Mouse (Mus musculus): ENCODE results near the gene Ripk1. TPM values are rescaled to one million over a fixed set of nuclear protein-coding genes. Genes with fewer than 3 reads are reported as not detected.

Ripk1 gene
- polyA plus RNA-seq, 1 experiment from 2014 or later = 20.3 TPM

DNA sequence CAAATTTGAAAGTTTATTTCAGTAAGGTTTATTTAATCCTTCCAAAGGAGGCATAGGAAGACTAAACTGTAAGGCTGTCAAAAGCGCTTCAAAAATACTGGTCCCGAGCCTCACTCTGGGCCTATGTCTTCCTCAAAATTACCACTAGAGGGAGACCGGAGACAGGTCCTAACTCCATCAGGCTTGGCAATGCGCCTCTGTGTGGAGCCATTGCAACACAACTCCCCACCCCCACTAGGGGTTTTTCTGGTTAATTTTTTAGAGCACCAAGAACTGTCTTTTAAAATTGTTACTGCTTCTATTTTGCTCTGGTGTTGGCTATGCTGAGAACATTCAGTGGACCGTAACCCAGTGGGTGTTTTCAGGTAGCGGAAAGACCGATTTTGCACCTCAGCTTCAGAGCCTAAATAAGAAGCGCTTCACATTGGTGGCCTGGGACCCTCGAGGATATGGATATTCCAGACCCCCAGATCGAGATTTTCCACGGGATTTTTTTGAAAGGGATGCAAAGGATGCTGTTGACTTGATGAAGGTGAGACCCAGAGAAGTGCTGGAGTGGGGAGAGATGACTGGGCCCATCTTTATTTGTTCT is 44.4 kb downstream of the Ripk1 start:
- Histone ChIP-seq H3K27me3 (ENCODE audit: control insufficient read depth, insufficient read depth, low read depth, low read length) (no peaks in the 10 kb centered on the region), H3K9me3 (ENCODE audit: control insufficient read depth, low read length) (no peaks in the 10 kb centered on the region), H3K4me1 (replicated peaks; ENCODE audit: control insufficient read depth, insufficient read depth, low read length) (0 out of 2 replicates have a peak, but pooled peaks cover 2% of the 10 kb centered on the region), H3K9ac (ENCODE audit: low read length) (no peak overlapping the region), H3K27ac (ENCODE audit: low read length) (no peak overlapping the region), H3K4me2 (ENCODE audit: low read depth, low read length) (no peak overlapping the region), H3K4me3 (ENCODE audit: low read length) (no peak overlapping the region), H3K36me3 (ENCODE audit: control insufficient read depth, insufficient read depth, low read length) (peaks cover 4% of the 10 kb centered on the region; the same call in 1 of the 2 replicates)
- ATAC-seq (ENCODE audit: low read depth) = peak; percentile 94
- WGBS = 36% methylated on average over 11 of the region's 11 CpGs

DNA sequence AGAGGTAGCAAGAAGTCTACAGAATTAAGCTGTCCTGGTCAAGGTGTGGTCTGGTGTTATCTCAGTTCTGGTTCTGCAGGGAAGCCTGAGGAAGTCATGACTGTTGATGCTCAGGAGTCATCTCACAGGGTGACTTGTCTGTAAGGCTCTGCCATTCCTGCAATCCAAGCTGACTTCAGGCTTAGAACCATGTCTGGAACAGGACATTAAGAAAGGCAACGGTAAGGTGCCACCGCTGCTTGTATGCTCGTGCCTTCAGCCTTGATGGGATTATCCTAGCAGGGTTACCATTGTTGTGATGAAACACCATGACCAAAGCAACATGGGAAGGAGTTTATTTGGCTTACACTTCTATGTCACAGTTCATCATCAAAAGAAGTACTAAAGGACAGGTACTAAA is 45.4 kb downstream of the Ripk1 start:
- 83% methylated on average over 3 of the region's 3 CpGs for WGBS
- no peak overlapping the region for H3K27ac ChIP-seq (ENCODE audit: low read length)
- H3K4me3 ChIP-seq (ENCODE audit: low read length) = no peak overlapping the region
- H3K36me3 ChIP-seq (ENCODE audit: control insufficient read depth, insufficient read depth, low read length) = peaks cover 4% of the 10 kb centered on the region; the same call in 1 of the 2 replicates
- H3K4me1 ChIP-seq (replicated peaks; ENCODE audit: control insufficient read depth, insufficient read depth, low read length) = 0 out of 2 replicates have a peak, but pooled peaks cover 2% of the 10 kb centered on the region
- no peaks in the 10 kb centered on the region for H3K9me3 ChIP-seq (ENCODE audit: control insufficient read depth, low read length)
- no peaks in the 10 kb centered on the region for H3K27me3 ChIP-seq (ENCODE audit: control insufficient read depth, insufficient read depth, low read depth, low read length)
- no peak overlapping the region for H3K9ac ChIP-seq (ENCODE audit: low read length)
- no peak for ATAC-seq (ENCODE audit: low read depth)
- no peak overlapping the region for H3K4me2 ChIP-seq (ENCODE audit: low read depth, low read length)

DNA sequence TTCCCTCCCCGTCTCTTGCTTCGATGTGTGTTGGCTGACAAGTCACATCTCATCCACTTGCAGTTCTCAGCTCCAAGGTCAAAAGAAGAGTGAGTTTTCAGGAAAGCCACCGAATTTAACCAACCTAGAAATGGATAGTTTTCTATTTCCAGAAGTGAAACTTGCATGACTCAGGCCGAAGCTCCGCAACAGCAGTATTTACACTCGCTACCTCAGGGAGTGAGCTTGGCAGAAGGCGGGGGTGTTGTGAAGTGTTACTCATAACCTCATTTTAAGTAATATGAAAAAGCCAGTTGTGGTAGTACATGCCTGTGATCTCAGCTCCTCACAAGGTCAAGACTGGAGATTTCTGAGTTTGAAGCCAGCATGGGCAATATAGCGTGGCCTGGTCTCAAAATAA is 48.3 kb downstream of the Ripk1 start:
- no peak overlapping the region for H3K27ac ChIP-seq (ENCODE audit: low read length)
- no peak for ATAC-seq (ENCODE audit: low read depth)
- no peak overlapping the region for H3K4me3 ChIP-seq (ENCODE audit: low read length)
- H3K9ac ChIP-seq (ENCODE audit: low read length) = no peak overlapping the region
- no peaks in the 10 kb centered on the region for H3K9me3 ChIP-seq (ENCODE audit: control insufficient read depth, low read length)
- H3K36me3 ChIP-seq (ENCODE audit: control insufficient read depth, insufficient read depth, low read length) = peaks cover 6% of the 10 kb centered on the region; the same call in 1 of the 2 replicates
- no peak overlapping the region for H3K4me2 ChIP-seq (ENCODE audit: low read depth, low read length)
- WGBS = 88% methylated on average over 8 of the region's 8 CpGs
- H3K27me3 ChIP-seq (ENCODE audit: control insufficient read depth, insufficient read depth, low read depth, low read length) = no peaks in the 10 kb centered on the region
- peaks cover 5% of the 10 kb centered on the region for H3K4me1 ChIP-seq (replicated peaks; ENCODE audit: control insufficient read depth, insufficient read depth, low read length)

DNA sequence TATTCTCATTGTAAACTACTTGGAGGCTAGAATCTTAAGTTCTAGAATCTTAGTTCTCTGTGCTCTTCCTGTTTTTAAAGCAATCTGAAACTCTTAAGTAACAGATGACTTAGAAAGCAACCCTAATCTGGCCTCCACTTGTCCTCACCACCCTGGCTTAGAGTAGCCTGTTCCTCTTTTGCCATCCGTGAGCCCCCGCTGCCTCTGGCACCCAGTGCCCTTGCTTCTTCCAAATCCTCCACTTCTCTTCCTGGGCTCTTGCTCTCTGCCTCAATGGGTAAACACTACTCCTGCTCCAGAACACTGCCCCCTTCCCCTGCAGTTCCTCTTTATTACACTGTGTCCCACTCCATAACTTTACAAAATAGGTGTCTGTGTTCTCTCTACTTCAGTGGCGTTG is 49.5 kb downstream of the Ripk1 start:
- Histone ChIP-seq H3K4me3 (ENCODE audit: low read length) (no peak overlapping the region), H3K36me3 (ENCODE audit: control insufficient read depth, insufficient read depth, low read length) (peaks cover 12% of the 10 kb centered on the region), H3K9me3 (ENCODE audit: control insufficient read depth, low read length) (no peaks in the 10 kb centered on the region), H3K9ac (ENCODE audit: low read length) (no peak overlapping the region), H3K27me3 (ENCODE audit: control insufficient read depth, insufficient read depth, low read depth, low read length) (no peaks in the 10 kb centered on the region), H3K4me1 (replicated peaks; ENCODE audit: control insufficient read depth, insufficient read depth, low read length) (peaks cover 4% of the 10 kb centered on the region), H3K27ac (ENCODE audit: low read length) (no peak overlapping the region), H3K4me2 (ENCODE audit: low read depth, low read length) (no peak overlapping the region)
- ATAC-seq (ENCODE audit: low read depth) = no peak
- WGBS = 82% methylated on average over 3 of the region's 3 CpGs

DNA sequence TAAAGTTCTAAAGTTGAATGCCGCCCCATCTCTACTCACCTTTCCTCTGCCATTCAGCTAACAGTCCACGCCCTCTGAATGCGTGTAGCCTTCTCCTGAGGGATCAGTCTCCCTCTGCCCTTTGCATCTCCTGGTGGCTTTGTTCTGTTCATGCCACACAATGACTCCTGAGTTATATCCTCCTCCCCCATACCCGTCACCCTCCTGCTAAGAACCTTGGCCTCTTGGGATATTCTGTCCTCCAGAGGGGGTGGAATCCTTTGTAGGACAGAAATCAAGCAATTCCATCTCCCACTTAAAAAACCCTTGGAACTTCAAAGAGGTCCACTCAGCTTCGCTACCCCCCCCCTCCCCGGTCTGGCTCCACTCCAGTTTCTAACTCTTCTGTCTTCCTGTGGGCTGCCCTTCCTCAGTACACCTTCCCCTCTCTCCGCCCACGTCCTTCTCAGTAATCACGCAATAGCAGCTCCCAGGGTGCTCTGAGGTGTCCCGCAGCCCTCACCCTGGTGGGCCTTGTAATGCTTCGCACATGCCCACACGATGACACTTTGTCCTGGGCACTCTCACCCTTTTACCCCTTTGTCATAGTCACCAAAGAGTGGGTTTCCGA is 51.6 kb downstream of the Ripk1 start:
- Histone ChIP-seq H3K27me3 (ENCODE audit: control insufficient read depth, insufficient read depth, low read depth, low read length) (no peaks in the 10 kb centered on the region), H3K27ac (ENCODE audit: low read length) (peak overlapping the region; percentile 65), H3K4me1 (replicated peaks; ENCODE audit: control insufficient read depth, insufficient read depth, low read length) (peaks cover 3% of the 10 kb centered on the region), H3K4me3 (ENCODE audit: low read length) (no peak overlapping the region), H3K9me3 (ENCODE audit: control insufficient read depth, low read length) (no peaks in the 10 kb centered on the region), H3K4me2 (ENCODE audit: low read depth, low read length) (no peak overlapping the region), H3K9ac (ENCODE audit: low read length) (no peak overlapping the region), H3K36me3 (ENCODE audit: control insufficient read depth, insufficient read depth, low read length) (peaks cover 13% of the 10 kb centered on the region)
- WGBS = 47% methylated on average over 13 of the region's 13 CpGs
- ATAC-seq (ENCODE audit: low read depth) = peak; percentile 74

DNA sequence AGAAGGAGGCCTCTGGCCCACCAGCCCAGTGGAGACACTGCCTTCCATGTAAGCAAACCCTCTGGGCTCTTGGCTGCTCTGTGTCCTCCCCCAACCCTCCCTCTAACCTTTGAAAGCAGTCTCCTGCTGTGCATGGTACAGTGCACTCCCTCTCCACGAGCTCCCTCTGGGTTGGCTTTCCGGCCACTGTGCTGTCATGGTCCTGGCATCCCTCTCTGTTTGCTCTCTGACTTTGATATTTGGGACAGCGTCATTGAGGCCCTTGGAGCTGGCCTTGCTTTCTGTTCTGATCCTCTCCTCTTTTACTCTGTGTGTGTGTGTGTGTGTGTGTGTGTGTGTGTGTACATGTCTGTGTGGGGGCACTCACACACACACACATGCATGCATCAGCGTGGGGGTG is 52.2 kb downstream of the Ripk1 start:
- Histone ChIP-seq H3K4me2 (ENCODE audit: low read depth, low read length) (no peak overlapping the region), H3K9ac (ENCODE audit: low read length) (no peak overlapping the region), H3K27me3 (ENCODE audit: control insufficient read depth, insufficient read depth, low read depth, low read length) (no peaks in the 10 kb centered on the region), H3K36me3 (ENCODE audit: control insufficient read depth, insufficient read depth, low read length) (peaks cover 13% of the 10 kb centered on the region), H3K27ac (ENCODE audit: low read length) (peak overlapping the region; percentile 65), H3K4me3 (ENCODE audit: low read length) (no peak overlapping the region), H3K9me3 (ENCODE audit: control insufficient read depth, low read length) (no peaks in the 10 kb centered on the region), H3K4me1 (replicated peaks; ENCODE audit: control insufficient read depth, insufficient read depth, low read length) (peaks cover 3% of the 10 kb centered on the region)
- peak; percentile 73 for ATAC-seq (ENCODE audit: low read depth)
- 53% methylated on average over 4 of the region's 4 CpGs for WGBS

DNA sequence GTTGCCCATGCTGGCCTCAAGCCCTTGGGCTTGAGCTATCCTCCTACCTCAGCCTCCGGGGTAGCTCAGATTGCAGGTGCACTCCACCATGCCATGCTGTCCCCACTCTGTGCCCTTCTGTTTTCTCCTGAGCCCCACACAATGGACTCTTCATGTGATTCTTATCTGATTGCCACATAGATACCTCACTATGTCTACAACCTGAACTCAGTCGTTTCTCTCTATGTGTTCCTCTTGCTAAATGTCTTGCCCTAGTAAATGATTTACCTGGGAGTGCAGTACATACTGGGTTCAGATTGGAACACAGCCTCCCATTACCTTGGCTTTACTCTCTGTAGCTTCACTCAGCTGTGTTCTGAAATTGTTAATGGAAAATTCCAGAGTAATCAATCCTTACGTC is 52.8 kb downstream of the Ripk1 start:
- no peak overlapping the region for H3K4me2 ChIP-seq (ENCODE audit: low read depth, low read length)
- H3K9ac ChIP-seq (ENCODE audit: low read length) = no peak overlapping the region
- peak; percentile 65 for ATAC-seq (ENCODE audit: low read depth)
- peaks cover 3% of the 10 kb centered on the region for H3K4me1 ChIP-seq (replicated peaks; ENCODE audit: control insufficient read depth, insufficient read depth, low read length)
- H3K36me3 ChIP-seq (ENCODE audit: control insufficient read depth, insufficient read depth, low read length) = peaks cover 13% of the 10 kb centered on the region
- H3K27ac ChIP-seq (ENCODE audit: low read length) = peak overlapping the region; percentile 65
- no peaks in the 10 kb centered on the region for H3K27me3 ChIP-seq (ENCODE audit: control insufficient read depth, insufficient read depth, low read depth, low read length)
- WGBS = 66% methylated on average over 3 of the region's 3 CpGs
- H3K9me3 ChIP-seq (ENCODE audit: control insufficient read depth, low read length) = no peaks in the 10 kb centered on the region
- H3K4me3 ChIP-seq (ENCODE audit: low read length) = no peak overlapping the region

DNA sequence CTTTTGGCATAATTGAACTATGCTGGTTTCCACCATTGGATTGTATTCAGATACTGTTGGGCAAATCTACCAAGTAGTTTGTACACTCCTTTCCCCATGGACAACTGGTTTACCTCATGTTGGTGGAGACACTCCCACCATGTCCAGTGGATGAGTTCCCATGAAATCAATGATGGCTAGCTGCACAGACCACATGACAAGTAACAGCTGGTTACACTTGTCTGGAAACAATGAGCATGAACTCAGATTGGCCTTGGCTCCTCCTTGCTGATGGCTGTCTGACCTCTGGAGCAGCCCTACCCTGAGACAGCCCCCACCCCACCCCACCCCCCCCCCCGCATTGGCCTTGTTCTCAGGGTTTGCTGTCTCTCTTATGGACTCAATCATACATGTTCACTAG is 55.1 kb downstream of the Ripk1 start:
- H3K27ac ChIP-seq (ENCODE audit: low read length) = no peak overlapping the region
- H3K9ac ChIP-seq (ENCODE audit: low read length) = no peak overlapping the region
- no peak overlapping the region for H3K4me2 ChIP-seq (ENCODE audit: low read depth, low read length)
- no peaks in the 10 kb centered on the region for H3K9me3 ChIP-seq (ENCODE audit: control insufficient read depth, low read length)
- 88% methylated on average over 1 of the region's 1 CpGs for WGBS
- no peak for ATAC-seq (ENCODE audit: low read depth)
- peaks cover 3% of the 10 kb centered on the region for H3K4me1 ChIP-seq (replicated peaks; ENCODE audit: control insufficient read depth, insufficient read depth, low read length)
- H3K27me3 ChIP-seq (ENCODE audit: control insufficient read depth, insufficient read depth, low read depth, low read length) = no peaks in the 10 kb centered on the region
- H3K4me3 ChIP-seq (ENCODE audit: low read length) = no peak overlapping the region
- H3K36me3 ChIP-seq (ENCODE audit: control insufficient read depth, insufficient read depth, low read length) = peaks cover 10% of the 10 kb centered on the region

DNA sequence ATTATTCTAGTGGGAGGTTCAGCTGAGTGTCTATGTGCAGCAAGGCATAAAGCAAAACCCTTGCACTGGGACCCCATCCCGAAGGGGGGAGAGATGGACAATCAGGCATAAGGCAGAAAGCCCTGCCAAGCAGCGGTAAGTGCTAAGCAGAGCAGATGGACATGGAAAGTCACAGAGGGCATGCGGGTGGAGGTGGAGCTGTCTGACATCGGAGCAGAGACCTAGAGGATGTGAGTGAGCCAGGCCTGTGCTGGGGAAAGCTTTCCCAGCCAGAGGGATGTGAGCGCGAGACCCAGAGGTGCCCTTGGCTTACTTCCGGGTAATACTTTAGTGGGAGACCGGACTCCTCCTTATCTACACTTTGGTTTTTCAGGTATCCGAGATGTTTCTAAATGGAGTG is 57.9 kb downstream of the Ripk1 start:
- Histone ChIP-seq H3K4me2 (ENCODE audit: low read depth, low read length) (no peak overlapping the region), H3K27ac (ENCODE audit: low read length) (no peak overlapping the region), H3K9me3 (ENCODE audit: control insufficient read depth, low read length) (no peaks in the 10 kb centered on the region), H3K4me1 (replicated peaks; ENCODE audit: control insufficient read depth, insufficient read depth, low read length) (no peaks in the 10 kb centered on the region; the same call in 1 of the 2 replicates), H3K9ac (ENCODE audit: low read length) (no peak overlapping the region), H3K4me3 (ENCODE audit: low read length) (no peak overlapping the region), H3K36me3 (ENCODE audit: control insufficient read depth, insufficient read depth, low read length) (peaks cover 10% of the 10 kb centered on the region), H3K27me3 (ENCODE audit: control insufficient read depth, insufficient read depth, low read depth, low read length) (no peaks in the 10 kb centered on the region)
- no peak for ATAC-seq (ENCODE audit: low read depth)
- 86% methylated on average over 9 of the region's 9 CpGs for WGBS

All from lung, embryonic 16.5 days (tissue).